Mouse (Mus musculus): Measurements from ENCODE around the gene Srr. TPM values are rescaled to one million over a fixed set of nuclear protein-coding genes. Genes with fewer than 3 reads are reported as not detected.

The Srr gene
- polyA plus RNA-seq, 1 experiment from 2014 or later: 29.6 TPM

DNA sequence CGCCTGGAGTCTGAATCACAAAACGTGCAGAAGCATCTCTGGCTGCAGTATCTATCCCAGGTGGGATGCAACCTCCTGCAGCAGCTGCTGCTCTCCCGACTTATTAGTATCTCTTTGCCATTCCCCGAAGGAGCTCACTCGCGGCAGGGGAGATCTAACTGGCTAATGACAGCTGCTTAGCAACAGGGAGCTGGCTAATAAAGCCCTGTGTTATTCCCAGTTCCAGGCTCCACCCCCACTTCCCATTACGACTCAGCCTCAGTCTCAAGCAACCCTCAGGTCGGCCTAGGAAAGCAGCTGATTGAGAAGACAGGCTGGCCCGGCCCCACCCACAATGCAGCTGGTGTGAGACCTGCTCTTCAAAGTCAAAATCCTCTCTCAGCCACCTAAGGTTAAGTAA, 48.9 kb downstream of the Srr start:
- H3K4me1 ChIP-seq: peaks cover 29% of the 10 kb centered on the region
- ATAC-seq (ENCODE audit: insufficient number of reproducible peaks, low FRiP score, low TSS enrichment, low read depth): peak; percentile 84
- H3K27ac ChIP-seq (replicated peaks): no peak overlapping the region
- 5% methylated on average over 9 of the region's 9 CpGs for WGBS
- no peak overlapping the region; the same call in 1 of the 2 replicates for H3K9ac ChIP-seq
- H3K4me2 ChIP-seq (replicated peaks): 0 out of 2 replicates have a peak overlapping the region, but pooled peaks have one; percentile 12
- H3K4me3 ChIP-seq (replicated peaks): no peak overlapping the region
- H3K36me3 ChIP-seq: no peaks in the 10 kb centered on the region
- no peaks in the 10 kb centered on the region for H3K9me3 ChIP-seq (replicated peaks)
- no peaks in the 10 kb centered on the region for H3K27me3 ChIP-seq

DNA sequence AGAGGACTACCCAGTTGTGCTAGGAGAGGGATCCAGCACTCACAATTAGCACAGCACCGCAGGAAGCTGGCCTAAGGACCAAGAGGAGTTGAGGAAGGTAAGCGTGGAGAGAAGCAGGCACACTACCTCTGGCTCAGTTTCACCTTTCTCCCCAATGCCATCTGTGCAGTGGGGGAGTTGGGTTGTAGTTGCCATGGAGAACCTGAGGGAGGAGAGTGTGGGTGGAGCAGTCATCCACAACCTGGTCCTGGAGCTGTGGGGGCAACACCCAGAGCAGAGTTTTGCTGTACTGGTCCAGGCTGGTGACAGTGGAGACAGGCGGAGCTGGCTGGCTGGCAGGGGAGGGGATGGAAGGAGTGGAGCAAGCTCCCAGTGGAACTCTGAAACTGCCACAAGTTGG, 51.1 kb downstream of the Srr start:
- peaks cover 30% of the 10 kb centered on the region for H3K4me1 ChIP-seq
- H3K9me3 ChIP-seq (replicated peaks): no peaks in the 10 kb centered on the region
- peak overlapping the region; percentile 48 for H3K27ac ChIP-seq (replicated peaks)
- no peak overlapping the region for H3K4me3 ChIP-seq (replicated peaks)
- 61% methylated on average over 3 of the region's 3 CpGs for WGBS
- H3K27me3 ChIP-seq: no peaks in the 10 kb centered on the region
- no peak overlapping the region for H3K9ac ChIP-seq
- H3K36me3 ChIP-seq: no peaks in the 10 kb centered on the region
- no peak overlapping the region for H3K4me2 ChIP-seq (replicated peaks)
- ATAC-seq (ENCODE audit: insufficient number of reproducible peaks, low FRiP score, low TSS enrichment, low read depth): no peak

DNA sequence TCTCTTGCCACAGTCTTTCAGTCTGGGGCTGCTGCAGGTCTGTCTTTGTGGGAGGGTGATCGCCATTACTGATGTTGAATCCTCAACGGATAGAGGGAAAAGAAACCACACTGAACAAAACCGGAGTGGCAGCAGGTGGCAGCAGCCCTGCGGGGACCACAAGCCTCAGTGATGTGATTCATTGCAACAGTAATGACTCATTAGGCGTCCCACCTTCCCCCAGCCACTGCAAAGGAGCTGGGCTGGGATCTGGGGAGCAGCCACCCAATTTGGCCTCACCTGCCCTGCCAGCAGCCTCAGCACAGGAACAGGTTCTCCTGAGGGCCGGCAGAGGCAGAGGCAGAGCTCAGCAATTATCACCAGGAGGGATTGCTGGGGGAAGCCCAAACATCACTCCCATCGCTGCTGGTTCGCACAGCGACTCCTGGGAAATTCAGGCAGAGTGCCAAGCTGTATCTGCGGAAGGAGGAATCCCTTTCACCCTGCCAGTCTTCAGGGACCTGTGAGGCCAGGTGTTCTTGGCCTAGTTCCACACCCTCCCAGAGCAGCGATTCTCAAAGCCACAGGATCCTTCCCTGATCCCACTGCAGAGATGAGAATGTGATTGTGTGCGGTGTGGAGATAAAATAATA, 54.6 kb downstream of the Srr start:
- Histone ChIP-seq H3K36me3 (peaks cover 8% of the 10 kb centered on the region; the same call in 1 of the 2 replicates), H3K9me3 (replicated peaks) (no peaks in the 10 kb centered on the region), H3K27me3 (no peaks in the 10 kb centered on the region), H3K9ac (no peak overlapping the region), H3K4me2 (replicated peaks) (no peak overlapping the region), H3K4me1 (peaks cover 20% of the 10 kb centered on the region), H3K27ac (replicated peaks) (peak overlapping the region; percentile 28), H3K4me3 (replicated peaks) (no peak overlapping the region)
- peak; percentile 58 for ATAC-seq (ENCODE audit: insufficient number of reproducible peaks, low FRiP score, low TSS enrichment, low read depth)
- 20% methylated on average over 12 of the region's 12 CpGs for WGBS

DNA sequence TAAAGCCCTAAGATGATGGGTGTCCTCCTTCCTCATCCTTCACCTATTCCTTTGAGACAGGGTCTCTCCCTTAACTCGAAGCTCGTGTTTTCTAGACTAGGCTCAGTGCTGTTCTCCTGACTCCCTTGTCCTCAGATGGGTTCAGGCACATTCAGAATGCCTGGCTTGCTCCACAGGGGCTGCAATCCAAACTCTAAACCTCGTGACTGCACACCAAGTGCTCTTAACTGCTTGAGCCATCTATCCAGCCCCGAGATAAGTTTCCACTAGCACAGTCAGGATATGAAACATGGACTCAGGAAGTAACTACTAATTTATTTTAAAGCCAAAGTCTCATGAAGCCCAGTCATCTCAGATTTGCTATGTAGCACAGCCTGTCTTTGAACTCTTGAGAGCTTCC, 55.2 kb downstream of the Srr start:
- H3K4me2 ChIP-seq (replicated peaks): no peak overlapping the region
- peaks cover 20% of the 10 kb centered on the region for H3K4me1 ChIP-seq
- no peak overlapping the region for H3K9ac ChIP-seq
- 56% methylated on average over 4 of the region's 4 CpGs for WGBS
- H3K27ac ChIP-seq (replicated peaks): peak overlapping the region; percentile 28; the same call in 1 of the 2 replicates
- no peaks in the 10 kb centered on the region for H3K9me3 ChIP-seq (replicated peaks)
- no peaks in the 10 kb centered on the region for H3K27me3 ChIP-seq
- no peak for ATAC-seq (ENCODE audit: insufficient number of reproducible peaks, low FRiP score, low TSS enrichment, low read depth)
- H3K36me3 ChIP-seq: peaks cover 8% of the 10 kb centered on the region; the same call in 1 of the 2 replicates
- H3K4me3 ChIP-seq (replicated peaks): no peak overlapping the region

DNA sequence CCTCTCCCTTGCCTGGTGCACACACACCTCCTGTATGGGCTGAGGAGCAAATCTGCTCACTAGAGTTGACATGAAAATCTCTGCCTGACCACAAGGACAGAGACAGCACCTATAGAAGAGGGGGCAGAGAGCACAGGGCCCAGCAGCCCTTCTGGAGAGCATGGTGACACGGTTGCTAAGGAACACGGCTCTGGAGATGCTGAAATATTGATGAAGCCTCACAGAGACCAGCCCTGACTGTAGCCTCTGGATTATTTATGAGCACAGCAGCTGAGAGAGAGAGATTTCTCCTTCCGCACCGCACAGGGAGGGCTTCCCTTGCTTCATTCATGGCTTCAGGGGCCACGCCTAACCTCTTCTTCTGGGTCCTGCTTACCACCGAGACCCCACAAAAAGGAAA, 56.1 kb downstream of the Srr start:
- no peak for ATAC-seq (ENCODE audit: insufficient number of reproducible peaks, low FRiP score, low TSS enrichment, low read depth)
- no peaks in the 10 kb centered on the region for H3K27me3 ChIP-seq
- WGBS: 87% methylated on average over 6 of the region's 6 CpGs
- H3K9me3 ChIP-seq (replicated peaks): no peaks in the 10 kb centered on the region
- H3K4me2 ChIP-seq (replicated peaks): no peak overlapping the region
- peaks cover 11% of the 10 kb centered on the region; the same call in 1 of the 2 replicates for H3K36me3 ChIP-seq
- no peak overlapping the region for H3K4me3 ChIP-seq (replicated peaks)
- no peak overlapping the region for H3K9ac ChIP-seq
- no peak overlapping the region for H3K27ac ChIP-seq (replicated peaks)
- H3K4me1 ChIP-seq: peaks cover 14% of the 10 kb centered on the region

DNA sequence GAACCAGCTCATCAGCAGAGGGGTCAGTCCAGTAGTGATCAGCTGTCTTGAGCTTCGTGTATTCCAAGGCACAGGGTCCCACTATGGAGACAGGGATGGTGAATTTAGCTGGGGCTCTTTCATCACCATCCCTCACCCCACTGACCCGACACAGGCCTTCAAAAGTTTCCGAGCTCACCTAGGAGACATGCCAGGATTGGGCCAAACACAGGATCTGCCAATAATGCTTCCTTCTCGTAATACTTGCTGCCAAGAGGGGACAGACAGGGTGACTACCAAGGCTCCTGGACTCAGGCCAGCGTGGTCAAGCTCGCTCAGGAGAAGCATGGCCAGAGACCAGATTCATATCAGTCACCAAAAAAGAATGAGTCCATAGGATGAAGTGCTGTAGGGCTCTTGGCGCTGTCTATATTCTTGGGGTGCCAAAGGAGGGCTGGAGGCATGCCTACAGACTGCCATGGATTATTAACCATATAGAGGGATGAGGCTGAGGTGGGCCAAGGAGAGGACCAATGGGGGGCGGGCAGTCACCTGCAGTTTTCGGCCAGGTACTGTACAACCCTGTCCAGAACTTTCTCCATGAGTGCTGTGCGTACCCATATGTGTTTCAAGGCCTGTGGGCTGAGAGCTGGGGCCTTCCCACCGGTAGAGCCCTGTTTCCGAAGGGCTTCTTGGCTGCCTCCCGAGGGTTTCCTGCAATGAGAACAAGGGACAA, 57.5 kb downstream of the Srr start:
- Histone ChIP-seq H3K9me3 (replicated peaks) (no peaks in the 10 kb centered on the region), H3K9ac (no peak overlapping the region), H3K27ac (replicated peaks) (no peak overlapping the region), H3K4me3 (replicated peaks) (no peak overlapping the region), H3K4me2 (replicated peaks) (no peak overlapping the region), H3K36me3 (peaks cover 11% of the 10 kb centered on the region; the same call in 1 of the 2 replicates), H3K27me3 (no peaks in the 10 kb centered on the region), H3K4me1 (peaks cover 22% of the 10 kb centered on the region)
- 85% methylated on average over 13 of the region's 13 CpGs for WGBS
- ATAC-seq (ENCODE audit: insufficient number of reproducible peaks, low FRiP score, low TSS enrichment, low read depth): no peak

DNA sequence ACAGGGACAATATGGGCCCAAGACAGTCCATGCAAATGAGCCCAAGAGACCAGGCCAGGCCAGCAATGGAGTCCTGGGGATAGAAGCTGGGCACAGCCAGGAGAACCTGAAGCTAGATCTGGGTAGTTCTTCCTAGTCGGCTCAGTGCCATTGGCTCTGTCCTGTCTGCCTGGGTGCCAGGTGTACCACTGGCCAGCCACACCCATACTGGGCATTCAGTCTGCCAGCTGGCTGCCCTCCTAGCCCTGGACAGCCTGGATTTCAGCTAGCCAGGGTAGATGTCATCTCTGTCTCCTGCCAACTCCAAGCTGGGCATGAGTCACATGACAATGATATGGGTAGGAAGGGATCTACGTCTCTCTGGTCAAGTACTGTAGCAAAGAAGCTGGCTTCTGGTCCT, 58.6 kb downstream of the Srr start:
- Histone ChIP-seq H3K4me3 (replicated peaks) (no peak overlapping the region), H3K9me3 (replicated peaks) (no peaks in the 10 kb centered on the region), H3K9ac (no peak overlapping the region), H3K27me3 (no peaks in the 10 kb centered on the region), H3K4me1 (peaks cover 21% of the 10 kb centered on the region), H3K27ac (replicated peaks) (peak overlapping the region; percentile 48; the same call in 1 of the 2 replicates), H3K36me3 (peaks cover 11% of the 10 kb centered on the region; the same call in 1 of the 2 replicates), H3K4me2 (replicated peaks) (no peak overlapping the region)
- WGBS: 84% methylated on average over 2 of the region's 2 CpGs
- ATAC-seq (ENCODE audit: insufficient number of reproducible peaks, low FRiP score, low TSS enrichment, low read depth): no peak

DNA sequence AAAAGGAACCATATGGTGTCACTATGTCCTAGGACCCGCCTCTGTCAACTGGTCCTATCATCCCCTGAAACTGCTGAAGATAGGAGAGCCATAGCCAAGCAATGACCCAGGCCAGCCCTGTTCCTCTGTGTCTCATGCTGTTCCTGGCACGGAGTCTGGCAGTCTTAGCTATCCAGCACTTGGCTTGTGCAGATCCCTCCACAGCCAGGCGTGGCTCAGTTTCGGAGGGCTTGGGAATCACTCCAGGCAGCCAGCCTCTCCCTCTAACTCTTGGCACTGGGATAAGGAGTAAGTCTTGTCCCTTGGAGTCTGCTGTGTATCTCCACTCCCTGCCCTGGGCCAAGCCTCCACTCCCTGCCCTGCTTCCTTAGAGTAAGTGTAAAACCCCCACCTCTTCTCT, 59.1 kb downstream of the Srr start:
- Histone ChIP-seq H3K4me3 (replicated peaks) (no peak overlapping the region), H3K9ac (no peak overlapping the region), H3K4me2 (replicated peaks) (no peak overlapping the region), H3K27ac (replicated peaks) (0 out of 2 replicates have a peak overlapping the region, but pooled peaks have one; percentile 48), H3K9me3 (replicated peaks) (no peaks in the 10 kb centered on the region), H3K4me1 (peaks cover 15% of the 10 kb centered on the region; the same call in 1 of the 2 replicates), H3K36me3 (peaks cover 11% of the 10 kb centered on the region; the same call in 1 of the 2 replicates), H3K27me3 (no peaks in the 10 kb centered on the region)
- 74% methylated on average over 4 of the region's 4 CpGs for WGBS
- no peak for ATAC-seq (ENCODE audit: insufficient number of reproducible peaks, low FRiP score, low TSS enrichment, low read depth)

DNA sequence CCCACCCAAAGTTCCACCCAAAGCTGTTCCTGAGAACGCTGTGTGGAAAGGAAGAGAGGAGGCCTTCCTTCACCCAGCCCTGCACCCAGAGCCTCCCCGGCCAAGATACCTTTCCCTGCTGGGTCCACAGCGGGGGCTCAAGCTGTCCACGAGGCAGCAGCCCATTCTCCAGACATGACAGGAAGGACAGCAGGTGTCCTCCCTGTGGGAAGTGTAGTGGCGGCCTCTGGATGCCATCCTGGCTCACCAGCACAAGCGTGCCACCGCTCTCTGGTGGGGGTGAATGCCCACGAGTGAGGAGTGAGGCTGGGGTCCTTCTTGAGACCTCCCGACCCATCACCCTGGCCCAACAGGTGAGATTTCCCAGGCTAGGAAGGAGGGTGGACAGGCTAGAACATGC, 60.5 kb downstream of the Srr start:
- Histone ChIP-seq H3K9ac (no peak overlapping the region), H3K27ac (replicated peaks) (no peak overlapping the region), H3K9me3 (replicated peaks) (no peaks in the 10 kb centered on the region), H3K4me2 (replicated peaks) (no peak overlapping the region), H3K36me3 (peaks cover 11% of the 10 kb centered on the region; the same call in 1 of the 2 replicates), H3K4me3 (replicated peaks) (no peak overlapping the region), H3K27me3 (no peaks in the 10 kb centered on the region), H3K4me1 (peaks cover 10% of the 10 kb centered on the region; the same call in 1 of the 2 replicates)
- 79% methylated on average over 9 of the region's 9 CpGs for WGBS
- no peak for ATAC-seq (ENCODE audit: insufficient number of reproducible peaks, low FRiP score, low TSS enrichment, low read depth)

DNA sequence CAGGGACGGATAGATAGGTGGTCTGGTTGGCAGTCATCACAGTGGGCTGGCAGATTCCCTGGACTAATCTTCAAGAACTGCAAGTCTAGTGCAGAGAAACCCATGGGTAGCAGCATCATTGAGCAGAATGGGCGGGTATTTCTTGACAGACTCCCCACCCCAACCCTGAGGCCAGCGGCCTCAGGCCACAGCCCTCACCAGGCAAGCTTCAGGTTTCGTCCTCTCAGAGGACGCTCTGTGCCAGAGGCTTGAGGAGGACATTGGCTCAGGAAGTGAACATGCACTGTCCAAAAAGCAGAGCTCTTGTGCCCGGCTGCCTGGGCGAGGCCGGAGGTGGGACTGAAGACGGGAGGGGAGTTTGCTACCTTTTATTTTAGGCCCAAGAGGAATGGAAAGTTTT, 61.3 kb downstream of the Srr start:
- Histone ChIP-seq H3K4me3 (replicated peaks) (no peak overlapping the region), H3K4me1 (peaks cover 10% of the 10 kb centered on the region; the same call in 1 of the 2 replicates), H3K9ac (no peak overlapping the region), H3K9me3 (replicated peaks) (no peaks in the 10 kb centered on the region), H3K27me3 (no peaks in the 10 kb centered on the region), H3K4me2 (replicated peaks) (no peak overlapping the region), H3K36me3 (peaks cover 11% of the 10 kb centered on the region; the same call in 1 of the 2 replicates), H3K27ac (replicated peaks) (no peak overlapping the region)
- WGBS: 78% methylated on average over 9 of the region's 9 CpGs
- no peak for ATAC-seq (ENCODE audit: insufficient number of reproducible peaks, low FRiP score, low TSS enrichment, low read depth)

DNA sequence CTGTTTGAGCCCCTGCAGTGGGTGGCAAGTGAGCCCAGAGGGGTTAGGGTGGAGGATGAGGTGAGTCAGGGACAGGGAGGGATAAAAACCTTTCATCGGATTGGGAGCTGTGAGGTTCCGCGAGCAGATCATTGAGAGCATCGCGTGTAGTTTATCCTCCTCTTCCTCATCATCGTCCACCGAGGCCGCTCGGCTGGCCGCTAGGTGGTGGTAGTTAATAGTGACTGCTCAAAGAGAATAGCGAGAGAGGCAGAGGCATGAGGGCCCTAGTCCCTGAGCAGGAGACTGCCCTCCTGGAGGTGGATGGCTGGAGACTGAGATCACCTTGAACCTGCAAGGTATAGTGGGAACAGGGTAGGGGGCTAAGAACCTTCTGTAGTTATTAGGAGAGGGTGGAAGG, 62.3 kb downstream of the Srr start:
- no peak overlapping the region for H3K9ac ChIP-seq
- H3K4me1 ChIP-seq: peaks cover 10% of the 10 kb centered on the region; the same call in 1 of the 2 replicates
- H3K36me3 ChIP-seq: peaks cover 11% of the 10 kb centered on the region; the same call in 1 of the 2 replicates
- H3K27ac ChIP-seq (replicated peaks): no peak overlapping the region
- no peak overlapping the region for H3K4me2 ChIP-seq (replicated peaks)
- no peak for ATAC-seq (ENCODE audit: insufficient number of reproducible peaks, low FRiP score, low TSS enrichment, low read depth)
- no peak overlapping the region for H3K4me3 ChIP-seq (replicated peaks)
- H3K9me3 ChIP-seq (replicated peaks): no peaks in the 10 kb centered on the region
- no peaks in the 10 kb centered on the region for H3K27me3 ChIP-seq
- WGBS: 28% methylated on average over 11 of the region's 11 CpGs

Data from embryonic facial prominence, embryonic 15.5 days (tissue).